Mouse (Mus musculus): ENCODE measurements around the gene Foxp1. TPM values are rescaled to one million over a fixed set of nuclear protein-coding genes. Genes with fewer than 3 reads are reported as not detected.

Foxp1 gene
- polyA plus RNA-seq, 1 experiment from 2014 or later = 74.0 TPM

- Histone ChIP-seq H3K27me3 (peaks cover 23% of the 10 kb centered on the region), H3K9ac (no peak overlapping the region), H3K27ac (replicated peaks) (no peak overlapping the region), H3K4me1 (replicated peaks) (peaks cover 40% of the 10 kb centered on the region), H3K4me3 (no peak overlapping the region), H3K36me3 (peaks cover 5% of the 10 kb centered on the region), H3K4me2 (no peak overlapping the region), H3K9me3 (peaks cover 6% of the 10 kb centered on the region; the same call in 1 of the 2 replicates)
- WGBS = 93% methylated on average over 1 of the region's 1 CpGs
- ATAC-seq (ENCODE audit: low read depth) = no peak
Observed at GRCm38 (mm10) chr6:99008565-99008964, 514.0 kb downstream of the Foxp1 start.

DNA sequence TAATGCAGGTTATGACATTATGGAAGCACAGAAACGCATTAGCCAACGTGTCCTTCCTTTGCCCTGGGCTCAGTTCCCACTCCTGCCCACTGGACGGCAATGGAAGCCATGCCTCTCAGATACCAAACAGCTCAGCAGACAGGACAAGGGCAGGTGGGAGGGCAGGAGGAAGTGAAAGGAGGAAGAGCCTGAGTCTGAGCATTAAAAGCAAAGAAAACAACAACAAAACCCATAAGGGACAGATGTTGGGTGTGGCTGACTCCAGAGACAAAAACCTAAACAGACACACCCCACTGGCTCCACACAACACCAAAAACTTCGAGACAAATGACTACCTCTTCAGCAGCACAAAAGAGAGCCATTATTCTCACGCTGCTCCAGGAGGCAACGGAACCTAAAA, 515.0 kb downstream of the Foxp1 start:
- no peak overlapping the region for H3K4me2 ChIP-seq
- H3K9ac ChIP-seq = no peak overlapping the region
- no peak overlapping the region for H3K4me3 ChIP-seq
- H3K9me3 ChIP-seq = peaks cover 6% of the 10 kb centered on the region; the same call in 1 of the 2 replicates
- H3K27me3 ChIP-seq = peaks cover 21% of the 10 kb centered on the region
- no peak overlapping the region for H3K27ac ChIP-seq (replicated peaks)
- ATAC-seq (ENCODE audit: low read depth) = no peak
- 50% methylated on average over 6 of the region's 6 CpGs for WGBS
- H3K4me1 ChIP-seq (replicated peaks) = peaks cover 29% of the 10 kb centered on the region
- H3K36me3 ChIP-seq = peaks cover 15% of the 10 kb centered on the region

DNA sequence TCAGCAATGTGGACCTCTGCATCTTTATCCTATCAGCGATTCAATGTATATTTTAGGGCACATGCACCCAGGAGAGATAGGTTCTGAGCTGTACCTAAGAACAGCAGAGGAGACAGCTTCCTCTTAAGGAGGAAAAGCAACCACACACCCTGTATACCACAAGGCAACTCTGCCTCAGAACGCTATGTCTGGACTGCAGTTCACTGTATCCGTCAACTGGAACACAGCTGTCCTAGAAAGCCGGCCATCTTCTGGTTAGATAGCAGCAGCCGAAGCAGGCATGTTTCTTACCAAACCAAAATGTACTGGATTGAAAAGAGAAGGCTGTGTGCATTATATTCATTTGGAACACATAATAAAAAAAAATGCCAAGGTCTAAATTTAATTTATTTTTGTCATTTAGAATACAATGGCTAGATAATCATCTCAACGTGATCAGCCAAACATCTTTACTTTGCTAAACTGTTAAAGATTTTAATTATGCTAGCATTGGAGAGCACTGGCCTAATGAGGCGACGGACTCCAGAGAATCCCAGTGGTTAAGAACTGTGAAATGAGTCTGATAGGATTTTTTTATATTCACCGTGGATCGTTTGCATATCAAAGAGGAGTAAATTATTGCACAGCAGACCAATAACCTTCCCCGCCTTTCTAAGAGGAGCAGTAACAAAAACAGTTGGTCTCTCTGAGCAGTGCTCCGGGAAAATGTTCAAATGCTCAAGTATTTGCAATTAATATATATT, 518.1 kb downstream of the Foxp1 start:
- Histone ChIP-seq H3K9me3 (peaks cover 6% of the 10 kb centered on the region; the same call in 1 of the 2 replicates), H3K27me3 (peaks cover 13% of the 10 kb centered on the region; the same call in 1 of the 2 replicates), H3K4me1 (replicated peaks) (peaks cover 38% of the 10 kb centered on the region), H3K9ac (no peak overlapping the region), H3K27ac (replicated peaks) (no peak overlapping the region), H3K36me3 (peaks cover 16% of the 10 kb centered on the region), H3K4me3 (no peak overlapping the region), H3K4me2 (no peak overlapping the region)
- 46% methylated on average over 12 of the region's 12 CpGs for WGBS
- no peak for ATAC-seq (ENCODE audit: low read depth)

DNA sequence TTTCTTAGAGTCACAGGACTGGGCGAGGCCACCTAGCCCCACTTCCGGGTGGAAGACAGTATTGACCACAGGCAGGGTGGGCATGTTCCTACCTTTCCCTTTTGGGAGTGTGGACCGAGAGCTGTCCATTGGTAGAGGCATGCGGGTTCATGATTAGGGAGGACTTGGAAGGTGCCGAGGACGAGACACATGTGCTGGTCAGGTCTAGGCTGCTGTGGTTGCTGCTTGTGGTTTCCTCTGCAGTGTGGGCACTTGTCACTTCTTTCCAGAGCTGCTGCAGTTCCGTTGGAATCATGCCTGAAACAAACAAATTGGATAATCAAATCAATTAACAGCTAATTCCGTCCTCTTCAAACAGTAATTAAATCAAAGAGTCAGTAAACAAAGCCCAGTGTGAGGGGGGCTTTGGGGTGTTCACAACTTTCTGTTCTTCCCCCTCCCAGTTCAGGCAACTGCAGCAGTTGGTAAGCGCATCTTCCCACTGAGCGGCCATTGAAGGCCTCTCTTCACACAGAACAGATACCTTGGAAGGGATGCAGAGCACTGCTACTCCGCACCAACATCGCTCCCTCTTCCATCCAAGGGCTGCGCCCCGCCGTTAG, 519.3 kb downstream of the Foxp1 start:
- peaks cover 12% of the 10 kb centered on the region; the same call in 1 of the 2 replicates for H3K27me3 ChIP-seq
- no peak overlapping the region for H3K9ac ChIP-seq
- H3K4me2 ChIP-seq = no peak overlapping the region
- peaks cover 49% of the 10 kb centered on the region for H3K4me1 ChIP-seq (replicated peaks)
- H3K27ac ChIP-seq (replicated peaks) = no peak overlapping the region
- ATAC-seq (ENCODE audit: low read depth) = no peak
- H3K9me3 ChIP-seq = 0 out of 2 replicates have a peak, but pooled peaks cover under 1% of the 10 kb centered on the region
- H3K4me3 ChIP-seq = no peak overlapping the region
- H3K36me3 ChIP-seq = peaks cover 12% of the 10 kb centered on the region
- 88% methylated on average over 15 of the region's 15 CpGs for WGBS

- no peak overlapping the region for H3K4me3 ChIP-seq
- no peak overlapping the region for H3K4me2 ChIP-seq
- H3K27ac ChIP-seq (replicated peaks) = no peak overlapping the region
- H3K9me3 ChIP-seq = no peaks in the 10 kb centered on the region
- peaks cover 58% of the 10 kb centered on the region for H3K4me1 ChIP-seq (replicated peaks)
- peaks cover 7% of the 10 kb centered on the region; the same call in 1 of the 2 replicates for H3K27me3 ChIP-seq
- no peak for ATAC-seq (ENCODE audit: low read depth)
- H3K36me3 ChIP-seq = peaks cover 11% of the 10 kb centered on the region
- 92% methylated on average over 9 of the region's 9 CpGs for WGBS
- no peak overlapping the region for H3K9ac ChIP-seq
Observed at GRCm38 (mm10) chr6:99001637-99002036, 520.9 kb downstream of the Foxp1 start.

- Histone ChIP-seq H3K27me3 (peaks cover 7% of the 10 kb centered on the region; the same call in 1 of the 2 replicates), H3K9ac (0 out of 2 replicates have a peak overlapping the region, but pooled peaks have one; percentile 38), H3K4me2 (peak overlapping the region; percentile 45), H3K27ac (replicated peaks) (0 out of 2 replicates have a peak overlapping the region, but pooled peaks have one; percentile 18), H3K36me3 (peaks cover 11% of the 10 kb centered on the region), H3K9me3 (no peaks in the 10 kb centered on the region), H3K4me3 (peak overlapping the region; percentile 11; the same call in 1 of the 2 replicates), H3K4me1 (replicated peaks) (peaks cover 66% of the 10 kb centered on the region)
- no peak for ATAC-seq (ENCODE audit: low read depth)
- WGBS = 47% methylated on average over 35 of the region's 35 CpGs
Observed at GRCm38 (mm10) chr6:98998971-98999932, 523.3 kb downstream of the Foxp1 start.

DNA sequence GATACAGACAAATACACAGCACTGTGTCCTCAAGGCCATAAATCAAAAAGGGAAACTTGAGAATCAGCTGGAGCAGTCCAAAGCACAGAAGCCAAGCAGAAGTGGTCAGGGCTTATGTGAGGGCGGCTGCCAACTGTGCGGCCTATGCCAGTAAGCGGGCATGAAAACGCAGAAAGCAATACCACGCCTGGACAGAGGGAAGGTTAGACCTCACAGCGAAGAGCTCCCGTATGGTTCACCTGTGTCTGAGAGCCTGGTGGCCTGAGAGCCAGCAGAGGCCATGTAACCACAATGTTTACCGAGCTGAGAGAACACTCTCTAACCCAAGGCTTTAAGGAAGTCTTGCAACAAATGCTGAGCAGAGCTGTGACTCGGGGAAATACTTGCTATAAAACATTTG, 524.8 kb downstream of the Foxp1 start:
- H3K4me1 ChIP-seq (replicated peaks) = peaks cover 78% of the 10 kb centered on the region
- no peak for ATAC-seq (ENCODE audit: low read depth)
- H3K9ac ChIP-seq = no peak overlapping the region
- no peak overlapping the region for H3K27ac ChIP-seq (replicated peaks)
- peaks cover 7% of the 10 kb centered on the region; the same call in 1 of the 2 replicates for H3K27me3 ChIP-seq
- H3K4me2 ChIP-seq = no peak overlapping the region
- peaks cover 3% of the 10 kb centered on the region for H3K36me3 ChIP-seq
- no peak overlapping the region for H3K4me3 ChIP-seq
- no peaks in the 10 kb centered on the region for H3K9me3 ChIP-seq
- 67% methylated on average over 9 of the region's 9 CpGs for WGBS

DNA sequence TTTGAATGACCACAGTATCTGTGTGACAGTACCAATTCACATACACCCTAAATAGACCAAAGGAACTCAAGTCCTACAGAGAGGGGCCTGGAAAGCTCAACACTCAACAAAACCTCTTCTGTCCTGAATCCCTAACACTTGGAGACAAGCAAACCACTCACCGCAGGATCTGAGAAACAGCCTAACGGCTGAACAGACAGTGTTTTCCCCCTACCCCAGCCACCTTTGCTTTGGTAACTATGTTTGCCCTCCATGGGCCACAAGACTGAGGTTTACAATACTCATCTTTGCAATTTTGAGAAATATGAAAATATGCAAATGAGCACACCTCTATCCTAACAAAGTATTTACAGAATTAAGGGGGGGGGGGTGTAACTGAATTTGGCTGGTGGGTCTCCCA, 525.7 kb downstream of the Foxp1 start:
- H3K9me3 ChIP-seq = no peaks in the 10 kb centered on the region
- peaks cover 3% of the 10 kb centered on the region; the same call in 1 of the 2 replicates for H3K27me3 ChIP-seq
- H3K36me3 ChIP-seq = no peaks in the 10 kb centered on the region
- H3K27ac ChIP-seq (replicated peaks) = no peak overlapping the region
- H3K4me3 ChIP-seq = no peak overlapping the region
- no peak overlapping the region for H3K4me2 ChIP-seq
- no peak for ATAC-seq (ENCODE audit: low read depth)
- WGBS = 93% methylated on average over 2 of the region's 2 CpGs
- H3K9ac ChIP-seq = no peak overlapping the region
- peaks cover 86% of the 10 kb centered on the region for H3K4me1 ChIP-seq (replicated peaks)

- H3K27ac ChIP-seq (replicated peaks) = no peak overlapping the region
- H3K4me1 ChIP-seq (replicated peaks) = peaks cover 88% of the 10 kb centered on the region
- H3K4me2 ChIP-seq = no peak overlapping the region
- no peak overlapping the region for H3K4me3 ChIP-seq
- no peak for ATAC-seq (ENCODE audit: low read depth)
- H3K27me3 ChIP-seq = no peaks in the 10 kb centered on the region
- H3K9ac ChIP-seq = no peak overlapping the region
- 61% methylated on average over 1 of the region's 1 CpGs for WGBS
- H3K9me3 ChIP-seq = no peaks in the 10 kb centered on the region
- no peaks in the 10 kb centered on the region for H3K36me3 ChIP-seq
Observed at GRCm38 (mm10) chr6:98996346-98996745, 526.2 kb downstream of the Foxp1 start.

DNA sequence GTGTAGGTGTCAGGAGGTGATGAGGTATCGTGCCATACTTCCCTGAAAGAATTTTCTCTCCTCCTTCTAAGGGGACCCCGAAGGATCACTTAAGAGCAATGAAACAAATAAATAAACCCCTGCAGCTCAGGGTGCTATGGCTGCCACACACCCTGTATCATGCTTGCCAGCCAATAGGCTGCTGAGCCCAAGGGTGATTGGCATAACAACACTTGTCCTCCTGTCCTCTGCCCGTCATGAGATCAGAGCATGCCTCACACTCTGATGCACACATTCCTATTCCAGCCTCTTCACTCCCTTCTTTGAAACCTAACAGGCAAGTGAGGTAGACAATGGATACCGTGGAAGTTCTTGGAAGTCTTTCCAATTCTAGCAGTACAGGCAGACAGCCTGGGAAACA, 526.8 kb downstream of the Foxp1 start:
- Histone ChIP-seq H3K4me2 (no peak overlapping the region), H3K4me1 (replicated peaks) (peaks cover 86% of the 10 kb centered on the region), H3K36me3 (no peaks in the 10 kb centered on the region), H3K27me3 (no peaks in the 10 kb centered on the region), H3K4me3 (no peak overlapping the region), H3K9ac (no peak overlapping the region), H3K9me3 (no peaks in the 10 kb centered on the region), H3K27ac (replicated peaks) (no peak overlapping the region)
- ATAC-seq (ENCODE audit: low read depth) = no peak
- 56% methylated on average over 4 of the region's 4 CpGs for WGBS

DNA sequence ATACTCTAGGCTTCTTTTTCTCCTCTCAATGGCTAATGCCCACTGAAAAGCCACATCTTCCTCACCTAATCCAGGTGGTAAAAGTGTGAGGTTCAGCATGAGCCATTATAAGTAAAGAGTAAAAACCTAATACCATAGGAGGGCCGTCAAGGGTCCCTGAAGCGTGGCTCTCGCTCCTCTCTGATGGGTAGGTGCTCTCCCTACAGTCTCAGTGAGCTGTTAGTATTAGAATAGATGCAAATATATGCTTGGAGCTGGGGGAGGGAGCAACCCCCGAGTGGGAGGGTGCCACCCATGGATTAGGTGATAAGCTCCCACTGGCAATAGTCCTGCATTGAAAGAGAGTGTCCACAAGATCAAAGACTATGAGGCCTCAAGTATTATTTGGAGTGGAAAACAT, 527.6 kb downstream of the Foxp1 start:
- H3K9me3 ChIP-seq = no peaks in the 10 kb centered on the region
- 0 out of 2 replicates have a peak overlapping the region, but pooled peaks have one; percentile 45 for H3K9ac ChIP-seq
- H3K27ac ChIP-seq (replicated peaks) = peak overlapping the region; percentile 84
- no peak for ATAC-seq (ENCODE audit: low read depth)
- no peaks in the 10 kb centered on the region for H3K27me3 ChIP-seq
- no peak overlapping the region for H3K4me2 ChIP-seq
- H3K36me3 ChIP-seq = no peaks in the 10 kb centered on the region
- peaks cover 78% of the 10 kb centered on the region for H3K4me1 ChIP-seq (replicated peaks)
- no peak overlapping the region for H3K4me3 ChIP-seq
- WGBS = 71% methylated on average over 4 of the region's 4 CpGs

All from neural tube, embryonic 13.5 days (tissue).